Mouse (Mus musculus): ENCODE measurements around the gene Katnb1.

Katnb1 gene

DNA sequence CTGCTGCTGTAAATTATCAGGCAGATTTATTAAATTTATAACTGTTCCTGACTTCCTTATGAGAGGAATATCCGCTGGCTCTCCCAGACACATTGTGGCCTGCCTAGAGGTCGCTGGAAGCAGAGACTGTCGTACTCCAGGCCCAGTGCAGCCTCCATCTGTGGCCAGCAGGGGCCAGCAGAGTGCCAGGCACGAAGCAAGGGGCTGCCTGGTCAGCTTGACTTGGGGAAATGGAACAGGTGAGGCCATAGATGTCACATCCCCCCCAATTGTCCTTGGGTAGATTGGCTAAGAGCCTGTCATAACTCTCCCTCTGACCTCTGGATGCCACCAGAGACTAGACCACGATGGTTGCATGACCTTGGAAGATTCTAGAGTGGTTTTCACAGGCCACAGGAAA, 18.0 kb downstream of the Katnb1 start:
- no peaks in the 10 kb centered on the region for H3K27me3 ChIP-seq (ENCODE audit: insufficient read depth, low read length)
- TF ChIP-seq NANOG (IDR thresholded peaks at IDR 0.05; ENCODE audit: borderline replicate concordance, low read length) (no peak), CTCF (conservative IDR thresholded peaks at IDR 0.05; ENCODE audit: low read length) (peak; percentile 95)
- H3K9me3 ChIP-seq (ENCODE audit: low read length) = no peaks in the 10 kb centered on the region
- peaks cover 26% of the 10 kb centered on the region for H3K4me1 ChIP-seq (replicated peaks; ENCODE audit: low read depth, low read length)
- no peak overlapping the region for H3K4me3 ChIP-seq (replicated peaks; ENCODE audit: low read length)
- H3K36me3 ChIP-seq (ENCODE audit: insufficient read depth, low read length) = peaks cover 100% of the 10 kb centered on the region

DNA sequence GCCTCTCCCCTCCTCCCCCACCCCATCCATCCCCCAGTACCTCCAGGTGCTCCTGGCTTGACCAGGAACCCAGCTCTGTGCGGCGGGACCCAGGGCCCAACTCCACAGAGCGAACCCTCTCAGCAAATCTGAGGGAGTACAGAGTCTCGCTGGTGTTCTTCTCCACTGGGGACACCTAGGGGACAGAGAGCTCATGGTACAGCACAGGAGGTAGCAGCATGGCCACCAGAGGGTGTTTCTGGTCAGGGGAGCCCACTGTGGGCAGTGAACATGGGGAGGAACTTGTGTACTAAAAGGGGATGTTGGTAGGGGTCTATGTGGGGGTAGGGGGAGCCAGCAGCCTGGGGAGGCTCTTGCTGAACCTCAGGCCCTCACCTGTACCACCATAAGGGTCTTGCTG, 21.0 kb downstream of the Katnb1 start:
- peaks cover 100% of the 10 kb centered on the region for H3K36me3 ChIP-seq (ENCODE audit: insufficient read depth, low read length)
- H3K9me3 ChIP-seq (ENCODE audit: low read length) = no peaks in the 10 kb centered on the region
- H3K27me3 ChIP-seq (ENCODE audit: insufficient read depth, low read length) = no peaks in the 10 kb centered on the region
- H3K4me3 ChIP-seq (replicated peaks; ENCODE audit: low read length) = no peak overlapping the region
- peaks cover 16% of the 10 kb centered on the region for H3K4me1 ChIP-seq (replicated peaks; ENCODE audit: low read depth, low read length)
- no peak for TF ChIP-seq POU5F1 (IDR thresholded peaks at IDR 0.05; ENCODE audit: borderline replicate concordance, low read length)
- TF ChIP-seq CTCF (conservative IDR thresholded peaks at IDR 0.05; ENCODE audit: low read length) = no peak
- no peak for TF ChIP-seq NANOG (IDR thresholded peaks at IDR 0.05; ENCODE audit: borderline replicate concordance, low read length)

- Histone ChIP-seq H3K27me3 (ENCODE audit: insufficient read depth, low read length) (no peaks in the 10 kb centered on the region), H3K36me3 (ENCODE audit: insufficient read depth, low read length) (peaks cover 87% of the 10 kb centered on the region), H3K9me3 (ENCODE audit: low read length) (no peaks in the 10 kb centered on the region), H3K4me3 (replicated peaks; ENCODE audit: low read length) (no peak overlapping the region), H3K4me1 (replicated peaks; ENCODE audit: low read depth, low read length) (peaks cover 22% of the 10 kb centered on the region)
- TF ChIP-seq CTCF (conservative IDR thresholded peaks at IDR 0.05; ENCODE audit: low read length) (no peak), POU5F1 (IDR thresholded peaks at IDR 0.05; ENCODE audit: borderline replicate concordance, low read length) (no peak), NANOG (IDR thresholded peaks at IDR 0.05; ENCODE audit: borderline replicate concordance, low read length) (no peak)
Measured at GRCm38 (mm10) chr8:95107306-95107705, 26.3 kb downstream of the Katnb1 start.

GRCm38 (mm10) chr8:95112594-95112993, 31.6 kb downstream of the Katnb1 start:
- no peaks in the 10 kb centered on the region for H3K27me3 ChIP-seq (ENCODE audit: insufficient read depth, low read length)
- peaks cover 41% of the 10 kb centered on the region for H3K36me3 ChIP-seq (ENCODE audit: insufficient read depth, low read length)
- TF ChIP-seq CTCF (conservative IDR thresholded peaks at IDR 0.05; ENCODE audit: low read length) = no peak
- H3K4me3 ChIP-seq (replicated peaks; ENCODE audit: low read length) = no peak overlapping the region
- H3K9me3 ChIP-seq (ENCODE audit: low read length) = no peaks in the 10 kb centered on the region
- H3K4me1 ChIP-seq (replicated peaks; ENCODE audit: low read depth, low read length) = peaks cover 34% of the 10 kb centered on the region

- Histone ChIP-seq H3K27me3 (ENCODE audit: insufficient read depth, low read length) (no peaks in the 10 kb centered on the region), H3K36me3 (ENCODE audit: insufficient read depth, low read length) (peaks cover 35% of the 10 kb centered on the region)
Measured at GRCm38 (mm10) chr8:95113108-95113507, 32.1 kb downstream of the Katnb1 start.

GRCm38 (mm10) chr8:95113750-95114149, 32.8 kb downstream of the Katnb1 start:
- Histone ChIP-seq H3K9me3 (ENCODE audit: low read length) (no peaks in the 10 kb centered on the region), H3K4me1 (replicated peaks; ENCODE audit: low read depth, low read length) (peaks cover 30% of the 10 kb centered on the region), H3K4me3 (replicated peaks; ENCODE audit: low read length) (no peak overlapping the region), H3K27me3 (ENCODE audit: insufficient read depth, low read length) (no peaks in the 10 kb centered on the region), H3K36me3 (ENCODE audit: insufficient read depth, low read length) (peaks cover 29% of the 10 kb centered on the region)
- TF ChIP-seq POU5F1 (IDR thresholded peaks at IDR 0.05; ENCODE audit: borderline replicate concordance, low read length) (no peak), NANOG (IDR thresholded peaks at IDR 0.05; ENCODE audit: borderline replicate concordance, low read length) (no peak), CTCF (conservative IDR thresholded peaks at IDR 0.05; ENCODE audit: low read length) (peak; percentile 27)

More at GRCm38 (mm10) chr8:95113108-95113507, 32.1 kb downstream of the Katnb1 start:
- TF ChIP-seq POU5F1 (IDR thresholded peaks at IDR 0.05; ENCODE audit: borderline replicate concordance, low read length) = no peak
- TF ChIP-seq NANOG (IDR thresholded peaks at IDR 0.05; ENCODE audit: borderline replicate concordance, low read length) = no peak
- TF ChIP-seq CTCF (conservative IDR thresholded peaks at IDR 0.05; ENCODE audit: low read length) = no peak
- Histone ChIP-seq H3K9me3 (ENCODE audit: low read length) (no peaks in the 10 kb centered on the region), H3K4me1 (replicated peaks; ENCODE audit: low read depth, low read length) (peaks cover 34% of the 10 kb centered on the region), H3K4me3 (replicated peaks; ENCODE audit: low read length) (no peak overlapping the region)

DNA sequence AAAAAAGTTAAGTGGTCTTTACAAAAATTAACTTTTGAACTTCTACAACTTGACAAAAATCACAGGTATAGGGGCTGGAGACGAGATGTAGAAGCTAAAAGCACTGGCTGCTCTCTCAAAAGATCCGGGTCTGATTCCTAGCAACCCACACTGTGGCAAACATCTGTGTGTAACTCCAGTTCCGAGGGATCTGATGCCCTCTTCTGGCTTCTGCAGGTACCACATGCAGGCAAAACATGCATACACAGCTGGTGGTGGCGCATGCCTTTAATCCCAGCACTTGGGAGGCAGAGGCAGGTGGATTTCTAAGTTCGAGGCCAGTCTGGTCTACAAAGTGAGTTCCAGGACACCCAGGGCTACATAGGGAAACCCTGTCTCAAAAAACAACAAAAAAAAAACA, 42.5 kb downstream of the Katnb1 start:
- TF ChIP-seq POU5F1 (IDR thresholded peaks at IDR 0.05; ENCODE audit: borderline replicate concordance, low read length) (no peak), NANOG (IDR thresholded peaks at IDR 0.05; ENCODE audit: borderline replicate concordance, low read length) (no peak), CTCF (conservative IDR thresholded peaks at IDR 0.05; ENCODE audit: low read length) (peak; percentile 44)
- Histone ChIP-seq H3K4me3 (replicated peaks; ENCODE audit: low read length) (no peak overlapping the region), H3K27me3 (ENCODE audit: insufficient read depth, low read length) (no peaks in the 10 kb centered on the region), H3K9me3 (ENCODE audit: low read length) (no peaks in the 10 kb centered on the region), H3K36me3 (ENCODE audit: insufficient read depth, low read length) (peaks cover 38% of the 10 kb centered on the region), H3K4me1 (replicated peaks; ENCODE audit: low read depth, low read length) (peaks cover 29% of the 10 kb centered on the region)

GRCm38 (mm10) chr8:95126497-95126896, 45.5 kb downstream of the Katnb1 start:
- Histone ChIP-seq H3K4me1 (replicated peaks; ENCODE audit: low read depth, low read length) (peaks cover 58% of the 10 kb centered on the region), H3K27me3 (ENCODE audit: insufficient read depth, low read length) (no peaks in the 10 kb centered on the region), H3K4me3 (replicated peaks; ENCODE audit: low read length) (no peak overlapping the region), H3K36me3 (ENCODE audit: insufficient read depth, low read length) (peaks cover 45% of the 10 kb centered on the region), H3K9me3 (ENCODE audit: low read length) (no peaks in the 10 kb centered on the region)
- TF ChIP-seq NANOG (IDR thresholded peaks at IDR 0.05; ENCODE audit: borderline replicate concordance, low read length) (no peak), CTCF (conservative IDR thresholded peaks at IDR 0.05; ENCODE audit: low read length) (no peak), POU5F1 (IDR thresholded peaks at IDR 0.05; ENCODE audit: borderline replicate concordance, low read length) (no peak)

GRCm38 (mm10) chr8:95127658-95128057, 46.7 kb downstream of the Katnb1 start:
- H3K27me3 ChIP-seq (ENCODE audit: insufficient read depth, low read length) = no peaks in the 10 kb centered on the region
- no peaks in the 10 kb centered on the region for H3K9me3 ChIP-seq (ENCODE audit: low read length)
- peaks cover 44% of the 10 kb centered on the region for H3K36me3 ChIP-seq (ENCODE audit: insufficient read depth, low read length)
- no peak overlapping the region for H3K4me3 ChIP-seq (replicated peaks; ENCODE audit: low read length)
- H3K4me1 ChIP-seq (replicated peaks; ENCODE audit: low read depth, low read length) = peaks cover 58% of the 10 kb centered on the region
- no peak for TF ChIP-seq NANOG (IDR thresholded peaks at IDR 0.05; ENCODE audit: borderline replicate concordance, low read length)
- TF ChIP-seq POU5F1 (IDR thresholded peaks at IDR 0.05; ENCODE audit: borderline replicate concordance, low read length) = no peak
